Mouse (Mus musculus): ENCODE results near the gene Vmn1r213.

GRCm38 (mm10) chr13:22992178-22992700 is 15.2 kb upstream of the Vmn1r213 start:
- no peak for TF ChIP-seq CTCF (IDR thresholded peaks at IDR 0.05; ENCODE audit: low read depth)
- TF ChIP-seq EP300 (IDR thresholded peaks at IDR 0.05; ENCODE audit: low read depth) = no peak

Data from liver, embryonic 14.5 days (tissue).